Mouse (Mus musculus) 3134 (cell line): Measurements from ENCODE around the gene Reck.

Experiments used
- DNase-seq: peaks from one replicate; pipeline ENCODE4 v3.0.0-alpha.2; 2011; ENCODE audit warnings: low spot score; ENCODE audit not compliant: insufficient read length; ENCODE audit errors: extremely low read depth

Gene Reck

GRCm38 (mm10) chr4:43965856-43966535 lies 90.7 kb downstream of the Reck start:
- no peak for DNase-seq

DNA sequence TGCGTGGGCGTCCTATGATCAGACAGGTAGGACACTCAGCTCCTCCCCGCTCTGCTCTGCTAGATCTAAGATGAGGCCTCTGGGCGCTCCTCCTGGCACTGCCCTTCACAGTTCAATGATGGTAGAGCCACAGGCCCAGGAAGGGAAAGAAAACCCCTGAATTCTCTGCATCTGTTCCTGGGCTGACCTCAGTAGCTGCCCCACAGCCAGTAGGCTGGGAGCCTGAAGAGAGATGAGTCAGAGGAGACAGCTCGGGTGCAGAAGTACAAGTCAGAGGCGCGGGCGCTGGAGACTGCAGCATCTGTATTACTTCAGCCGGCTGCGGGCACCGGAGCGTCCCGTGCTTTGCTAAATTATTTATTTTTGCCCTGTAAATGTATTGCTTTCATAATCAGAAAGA lies 93.3 kb downstream of the Reck start:
- DNase-seq = peak; percentile 71

GRCm38 (mm10) chr4:43969373-43969772 lies 94.0 kb downstream of the Reck start:
- peak; percentile 63 for DNase-seq

- no peak for DNase-seq
These were observed 95.3 kb downstream of the Reck start for GRCm38 (mm10) chr4:43970393-43971330.

DNA sequence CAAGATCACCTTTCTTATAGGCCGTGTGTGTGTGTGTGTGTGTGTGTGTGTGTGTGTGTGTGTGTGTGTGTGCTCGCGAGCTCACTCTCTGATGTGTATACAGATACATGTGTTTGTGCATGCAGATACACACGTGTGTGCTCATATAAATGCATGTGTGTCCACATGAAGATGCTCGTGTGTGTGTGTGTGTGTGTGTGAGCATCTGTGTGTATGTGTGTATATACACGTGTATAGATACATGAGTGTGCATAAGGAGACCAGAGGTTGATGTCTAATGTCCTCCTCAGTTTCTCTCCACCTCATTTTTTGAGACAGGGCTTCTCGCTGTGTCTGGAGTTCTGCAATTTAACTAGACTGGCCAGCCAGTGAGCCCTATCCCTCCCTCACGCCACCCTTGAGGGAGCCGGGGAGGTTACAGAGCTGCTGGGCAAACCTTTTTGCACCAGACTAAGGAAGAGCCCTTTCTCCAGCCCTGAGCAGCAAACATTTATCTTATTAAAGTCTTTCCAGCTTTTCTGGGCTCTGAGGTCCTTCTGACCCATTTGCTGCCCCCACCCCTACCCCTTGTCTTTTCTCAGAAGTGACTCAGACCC lies 96.3 kb downstream of the Reck start:
- DNase-seq = no peak

DNA sequence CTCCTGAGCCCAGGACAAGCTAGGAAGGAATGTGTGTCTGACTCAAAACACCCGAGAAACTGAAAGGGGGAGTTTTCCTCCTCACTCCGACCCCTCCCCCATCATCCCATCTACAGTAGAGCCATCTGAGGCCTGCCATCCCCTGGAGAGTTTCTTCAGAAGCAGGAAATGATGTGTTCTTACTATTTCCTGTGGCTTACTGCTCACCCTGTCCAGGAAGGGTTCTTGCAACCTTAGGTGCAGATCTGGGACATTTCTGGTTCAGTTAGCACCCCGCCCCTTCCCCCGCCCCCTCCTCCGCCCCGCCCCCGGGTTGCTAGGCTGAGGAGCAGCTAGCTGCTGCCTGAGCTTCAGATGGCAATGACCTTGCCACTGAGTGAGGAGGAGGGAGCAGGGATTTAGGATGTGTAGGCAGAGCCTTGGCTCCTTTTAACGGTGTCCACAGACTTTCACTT lies 96.8 kb downstream of the Reck start:
- peak; percentile 75 for DNase-seq

DNA sequence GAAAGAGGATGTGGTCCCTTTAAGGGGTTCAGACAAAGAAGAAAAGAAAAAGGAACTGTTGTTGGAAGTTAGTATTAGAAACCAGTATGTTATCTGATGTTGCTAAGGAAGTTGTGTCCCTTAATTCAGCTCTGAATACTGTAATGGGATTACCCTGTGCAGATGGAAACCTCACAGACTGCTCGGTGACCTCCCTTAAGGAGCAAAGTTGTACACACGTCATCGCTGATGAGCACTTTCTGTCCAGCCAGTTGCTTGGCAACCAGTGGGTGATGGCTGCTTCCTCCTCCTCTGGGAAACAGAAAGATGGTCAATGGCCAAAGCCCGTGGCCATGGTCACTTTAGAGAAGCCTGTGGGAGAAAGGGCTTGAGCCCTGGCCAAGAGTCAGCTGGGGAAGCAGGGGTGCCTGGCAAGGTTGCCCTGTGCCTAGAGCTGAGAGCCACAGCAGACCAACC lies 98.2 kb downstream of the Reck start:
- DNase-seq = peak; percentile 39

DNA sequence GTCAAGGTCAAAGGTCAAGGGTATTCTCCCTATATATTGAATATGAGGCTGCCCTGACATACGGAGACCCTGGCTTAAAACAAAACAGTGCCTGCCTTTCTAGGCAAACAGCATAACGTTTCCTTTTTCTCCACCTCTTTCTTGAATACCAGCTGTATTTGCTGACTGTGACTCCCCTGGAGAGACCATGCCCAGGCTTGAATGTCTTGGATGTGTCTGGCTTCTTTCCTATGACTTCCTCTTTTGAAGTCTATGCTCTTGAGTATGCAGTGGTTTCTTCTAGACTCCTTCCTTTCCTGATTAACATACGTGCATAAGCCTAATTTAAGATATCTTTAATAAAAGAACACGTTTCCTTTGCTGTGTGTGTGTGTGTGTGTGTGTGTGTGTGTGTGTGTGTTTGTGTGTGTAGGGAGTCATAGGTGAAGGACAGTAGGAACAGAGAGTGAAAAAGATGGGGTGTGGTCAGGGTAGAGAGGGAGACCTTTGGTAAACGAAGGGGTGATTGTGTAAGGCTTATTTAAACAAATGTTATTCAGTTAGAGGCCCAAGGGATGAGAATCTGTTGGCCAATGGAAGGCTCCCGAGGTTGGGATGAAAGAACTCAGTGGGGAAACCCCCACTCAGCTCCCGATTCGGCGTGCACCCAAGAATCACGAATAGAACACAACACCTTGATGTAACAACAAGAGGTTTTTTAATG lies 99.7 kb downstream of the Reck start:
- no peak for DNase-seq

GRCm38 (mm10) chr4:43976223-43976740 lies 101.0 kb downstream of the Reck start:
- DNase-seq = peak; percentile 36

DNA sequence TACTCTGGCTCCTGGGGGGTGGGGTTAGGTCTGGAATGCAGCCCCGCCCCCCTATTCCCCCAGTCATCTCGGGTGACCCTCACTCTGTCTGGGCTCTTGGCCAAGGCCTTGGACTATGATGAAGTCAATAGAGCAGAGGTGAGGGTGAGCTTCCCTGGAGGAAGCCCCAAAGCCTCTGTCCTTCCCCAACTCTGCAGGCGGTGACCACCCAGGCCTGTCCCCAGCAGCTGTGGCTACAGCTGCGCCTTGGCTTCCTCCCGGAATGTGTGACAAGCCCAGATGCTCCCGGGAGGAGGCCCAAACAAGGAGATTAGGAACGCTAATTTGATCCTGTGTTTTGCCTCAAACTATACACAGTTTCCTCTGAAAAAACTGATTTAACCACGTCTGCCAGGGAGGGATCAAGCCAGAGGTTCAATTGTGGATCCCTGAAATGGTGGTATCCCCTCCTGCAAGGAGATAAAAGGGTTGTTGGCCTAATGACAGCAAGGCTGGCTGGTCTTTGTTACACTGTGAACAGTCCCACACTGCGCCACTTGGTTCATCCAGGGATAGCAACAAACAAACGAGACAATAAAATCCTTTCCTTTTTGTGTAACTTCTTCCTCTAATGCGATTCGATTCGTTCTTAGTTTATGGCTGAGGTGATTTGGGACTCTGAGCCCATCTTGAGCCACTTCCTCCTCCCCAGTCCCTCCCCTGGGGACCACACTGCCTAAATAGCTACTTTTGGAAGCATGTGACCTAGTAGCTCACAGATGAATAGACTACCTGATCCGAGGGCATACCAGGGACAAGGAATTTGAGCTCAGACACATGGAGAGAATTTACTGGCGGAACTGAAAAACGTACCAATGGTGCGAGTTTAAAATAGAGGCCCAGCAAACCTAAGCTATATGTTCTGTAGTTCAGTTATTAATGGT lies 103.5 kb downstream of the Reck start:
- DNase-seq = no peak

- peak; percentile 36 for DNase-seq
These were observed 104.4 kb downstream of the Reck start for GRCm38 (mm10) chr4:43979746-43980145.

- no peak for DNase-seq
These were observed 104.9 kb downstream of the Reck start for GRCm38 (mm10) chr4:43980236-43980635.

DNA sequence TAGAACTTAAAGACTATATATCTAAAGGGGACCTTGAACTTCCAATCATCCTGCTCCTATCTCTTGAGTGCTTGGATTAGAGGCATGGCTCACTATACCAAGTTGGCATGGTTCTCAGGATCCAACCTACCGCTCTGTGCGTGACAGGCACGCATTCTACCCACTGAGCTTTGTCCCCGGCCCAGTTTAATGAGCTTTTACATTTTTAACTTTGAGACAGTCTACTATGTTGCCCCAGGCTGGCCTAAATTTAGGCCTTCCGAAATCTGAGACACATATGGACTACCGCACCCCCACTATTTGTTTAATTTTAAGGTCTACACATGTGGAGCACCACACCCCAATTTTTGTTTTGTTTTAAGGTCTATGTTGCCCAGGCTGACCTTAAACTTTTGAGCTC lies 105.5 kb downstream of the Reck start:
- DNase-seq = no peak

DNA sequence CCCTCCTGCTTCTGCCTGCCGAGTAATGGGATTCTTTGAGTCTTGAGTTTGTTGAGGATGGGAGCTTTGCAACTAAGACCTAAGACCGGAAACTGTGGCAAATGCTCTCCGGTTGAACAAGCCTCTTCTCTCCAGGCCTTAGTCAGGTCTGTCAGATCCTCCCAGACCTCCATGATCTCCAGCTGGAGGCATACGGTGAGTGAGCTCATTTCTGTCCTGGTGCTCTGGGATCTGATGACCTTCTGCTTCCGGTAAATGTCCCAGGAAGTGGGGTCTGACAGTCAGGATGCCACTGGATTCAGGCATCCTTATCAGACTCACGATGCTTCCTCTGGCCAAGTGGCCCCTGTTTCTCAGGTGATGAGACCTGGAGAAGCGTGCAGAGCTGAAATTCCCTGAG lies 105.9 kb downstream of the Reck start:
- DNase-seq = no peak

- peak; percentile 89 for DNase-seq
These were observed 106.9 kb downstream of the Reck start for GRCm38 (mm10) chr4:43982053-43982732.

GRCm38 (mm10) chr4:43983181-43983580 lies 107.9 kb downstream of the Reck start, which contains the start of gene Ccin:
Ccin (plus strand) TSS chr4:43983483.
- no peak for DNase-seq

GRCm38 (mm10) chr4:43983756-43984155 lies 108.4 kb downstream of the Reck start:
- DNase-seq = no peak

DNA sequence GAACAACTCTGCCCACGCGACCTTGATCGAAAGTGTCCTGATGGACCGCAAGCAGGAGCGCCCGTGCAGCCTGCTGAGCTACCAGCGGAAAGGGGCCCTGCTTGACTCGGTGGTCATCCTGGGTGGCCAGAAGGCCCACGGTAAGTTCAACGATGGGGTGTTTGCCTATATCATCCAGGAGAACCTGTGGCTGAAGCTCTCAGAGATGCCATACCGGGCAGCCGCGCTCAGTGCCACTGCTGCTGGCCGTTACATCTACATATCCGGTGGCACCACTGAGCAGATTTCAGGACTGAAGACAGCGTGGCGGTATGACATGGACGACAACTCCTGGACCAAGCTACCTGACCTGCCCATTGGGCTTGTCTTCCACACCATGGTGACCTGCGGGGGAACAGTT lies 109.0 kb downstream of the Reck start:
- DNase-seq = no peak

DNA sequence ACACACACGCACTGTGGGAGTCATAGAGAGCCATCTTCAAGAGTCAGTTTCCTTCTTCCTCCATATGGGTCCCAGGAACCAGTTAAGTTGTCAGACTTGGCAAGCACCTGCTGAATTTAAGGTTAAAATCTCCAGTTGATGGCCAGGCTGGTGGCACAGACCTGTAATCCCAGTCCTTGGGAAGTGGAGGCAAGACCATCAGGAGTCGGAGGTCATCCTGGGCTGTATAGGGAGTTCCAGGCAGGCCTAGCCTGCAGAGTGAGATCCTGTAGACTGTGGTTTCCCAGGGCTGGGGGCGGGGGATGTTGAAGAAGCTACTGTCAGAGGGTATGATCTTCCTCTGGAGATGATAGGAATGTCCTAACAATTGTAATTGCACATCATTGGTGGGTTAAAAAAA lies 113.6 kb downstream of the Reck start:
- no peak for DNase-seq
